Mouse (Mus musculus) testis, postnatal 14 days (tissue): Measurements from ENCODE around the gene Cyp39a1.

Experiments
- DNase-seq: peaks from one replicate; pipeline ENCODE4 v3.0.0; 2021; ENCODE audit warnings: low spot score

The Cyp39a1 gene

DNA sequence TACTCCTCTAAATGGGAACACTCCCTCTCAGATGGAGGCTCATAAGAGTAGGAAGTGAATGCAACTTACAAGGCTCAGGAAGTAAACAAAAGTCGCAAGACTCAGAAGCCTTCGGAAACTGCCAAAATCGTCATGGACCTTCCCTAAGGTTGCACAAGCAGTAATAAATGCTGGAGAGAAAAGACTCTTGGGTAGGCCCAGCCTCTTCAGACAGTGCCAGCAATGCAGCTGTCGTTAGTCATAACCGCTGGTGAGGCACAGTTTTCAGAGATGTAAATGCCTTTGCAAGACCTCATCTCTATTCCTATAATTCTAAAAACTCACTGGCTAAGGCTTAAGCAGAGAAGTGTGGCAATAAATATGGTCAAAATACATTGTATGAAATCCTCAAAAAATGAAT, 121.0 kb downstream of the Cyp39a1 start:
- DNase-seq = no peak

DNA sequence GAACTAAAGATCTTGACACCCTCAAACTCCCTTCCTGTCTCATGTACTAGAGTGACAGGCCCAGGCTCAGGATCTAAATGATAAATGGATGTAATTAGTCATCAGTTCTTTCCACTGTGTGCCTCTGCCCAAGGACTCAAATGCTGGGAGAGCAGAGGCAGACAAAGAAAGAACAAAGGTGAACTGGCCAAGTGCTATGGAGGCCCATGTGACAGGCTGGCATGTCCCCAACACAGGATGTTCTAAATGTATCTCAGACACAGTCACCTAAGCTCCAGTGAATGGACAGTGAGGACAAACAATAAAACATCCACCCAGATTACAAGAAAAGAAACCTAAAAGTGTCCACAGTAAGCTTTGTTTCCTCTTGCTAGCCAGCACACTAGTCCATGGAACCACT, 122.2 kb downstream of the Cyp39a1 start:
- DNase-seq = no peak

DNA sequence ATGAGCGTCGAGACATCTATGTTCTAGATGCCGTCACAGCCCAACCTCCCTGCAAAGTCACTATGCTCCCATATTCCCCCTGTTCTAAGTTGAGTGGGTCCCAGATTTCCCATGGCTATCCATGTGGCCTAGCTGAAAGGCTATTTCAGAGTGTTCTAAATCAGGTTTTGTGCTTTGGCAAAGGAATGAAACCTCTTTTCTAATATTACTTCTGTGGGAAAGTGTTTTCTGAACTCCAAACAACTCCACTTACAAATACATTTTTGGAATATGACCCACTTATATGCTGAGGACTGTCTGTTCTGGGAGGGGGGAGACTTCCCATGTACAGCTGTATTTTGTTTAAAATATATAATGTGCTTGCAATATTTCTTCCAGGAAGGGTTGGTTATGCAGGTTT, 124.5 kb downstream of the Cyp39a1 start:
- DNase-seq = no peak

DNA sequence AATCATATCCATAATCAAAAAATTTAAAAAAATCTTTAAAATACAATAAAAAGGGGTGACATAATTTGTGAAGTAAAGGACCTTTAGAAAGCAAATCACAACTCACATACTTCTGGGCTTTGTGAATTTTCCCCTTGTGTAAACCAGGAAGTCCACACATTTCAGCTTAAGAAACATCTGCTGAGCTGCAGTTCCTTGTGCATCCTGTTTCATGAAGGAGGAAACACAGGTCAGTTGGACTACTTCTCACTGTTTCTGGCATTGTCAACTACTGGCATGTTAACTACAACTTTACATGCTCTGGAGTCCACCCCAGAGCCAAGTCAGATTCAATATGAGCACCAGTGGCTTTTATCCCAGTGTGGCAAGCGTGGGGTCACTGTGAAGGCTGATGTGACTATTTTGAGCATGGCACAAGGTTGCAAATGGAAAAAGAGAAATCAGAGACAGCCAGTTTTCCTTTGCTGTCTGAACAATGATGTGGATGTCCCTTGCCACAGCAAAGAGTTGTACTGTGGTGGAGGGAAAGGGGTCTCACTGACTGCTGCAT, 127.6 kb downstream of the Cyp39a1 start:
- no peak for DNase-seq
